Mouse (Mus musculus): ENCODE measurements around the gene Gp1bb.
A peak's percentile ranks its signal among the peaks of the same experiment; 100 is the strongest.

Gene Gp1bb

GRCm38 (mm10) chr16:18628206-18628947 lies 6.2 kb upstream of the Gp1bb start:
- peak; percentile 51 for DNase-seq

GRCm38 (mm10) chr16:18627163-18627562 lies 5.0 kb upstream of the Gp1bb start:
- DNase-seq, result peak; percentile 75

- DNase-seq, result peak; percentile 89
Measured at GRCm38 (mm10) chr16:18626376-18626878, 4.2 kb upstream of the Gp1bb start, which contains the start of gene Gm49601. TSS of gene Gm49601 (minus strand) at chr16:18626427.

GRCm38 (mm10) chr16:18625791-18626311 lies 3.6 kb upstream of the Gp1bb start:
- peak; percentile 80 for DNase-seq

- DNase-seq, result peak; percentile 56
Measured at GRCm38 (mm10) chr16:18625097-18625496, 2.9 kb upstream of the Gp1bb start.

GRCm38 (mm10) chr16:18624641-18625040 lies 2.4 kb upstream of the Gp1bb start:
- peak; percentile 56 for DNase-seq

GRCm38 (mm10) chr16:18623751-18624540 lies 1.7 kb upstream of the Gp1bb start:
- peak; percentile 71 for DNase-seq

- DNase-seq, result peak; percentile 60
Measured at GRCm38 (mm10) chr16:18622916-18623750, 930 bp upstream of the Gp1bb start.

GRCm38 (mm10) chr16:18621362-18622001 lies 721 bp downstream of the Gp1bb start:
- peak; percentile 47 for DNase-seq

GRCm38 (mm10) chr16:18620601-18621361 lies 1.4 kb downstream of the Gp1bb start:
- DNase-seq, result peak; percentile 73

- DNase-seq, result no peak
Measured at GRCm38 (mm10) chr16:18620201-18620600, 2.0 kb downstream of the Gp1bb start.

GRCm38 (mm10) chr16:18619110-18619509 lies 3.1 kb downstream of the Gp1bb start:
- peak; percentile 43 for DNase-seq

- peak; percentile 44 for DNase-seq
Measured at GRCm38 (mm10) chr16:18618297-18618696, 3.9 kb downstream of the Gp1bb start.

GRCm38 (mm10) chr16:18617370-18618065 lies 4.7 kb downstream of the Gp1bb start:
- DNase-seq, result peak; percentile 85

- DNase-seq, result no peak
Measured at GRCm38 (mm10) chr16:18613301-18613700, 8.9 kb downstream of the Gp1bb start.

- no peak for DNase-seq
Measured at GRCm38 (mm10) chr16:18611752-18612151, 10.5 kb downstream of the Gp1bb start.

- no peak for DNase-seq
Measured at GRCm38 (mm10) chr16:18609099-18609498, 13.1 kb downstream of the Gp1bb start.

GRCm38 (mm10) chr16:18608226-18608625 lies 14.0 kb downstream of the Gp1bb start:
- no peak for DNase-seq

- DNase-seq, result no peak
Measured at GRCm38 (mm10) chr16:18605705-18606104, 16.5 kb downstream of the Gp1bb start.

GRCm38 (mm10) chr16:18604267-18604701 lies 17.9 kb downstream of the Gp1bb start:
- no peak for DNase-seq

- DNase-seq, result no peak
Measured at GRCm38 (mm10) chr16:18601447-18601846, 20.8 kb downstream of the Gp1bb start.

Data from cerebellum, adult 11-12 months (tissue).